Mouse (Mus musculus) cerebellum, postnatal 4 days (tissue): ENCODE results near the gene Relt.

Experiments
- DNase-seq, 2 experiments: peaks; one replicate each; pipeline ENCODE4 v3.0.0; 2022; ENCODE audit warnings: low spot score in 2 of 2, mixed read lengths in 1 of 2

The Relt gene

DNA sequence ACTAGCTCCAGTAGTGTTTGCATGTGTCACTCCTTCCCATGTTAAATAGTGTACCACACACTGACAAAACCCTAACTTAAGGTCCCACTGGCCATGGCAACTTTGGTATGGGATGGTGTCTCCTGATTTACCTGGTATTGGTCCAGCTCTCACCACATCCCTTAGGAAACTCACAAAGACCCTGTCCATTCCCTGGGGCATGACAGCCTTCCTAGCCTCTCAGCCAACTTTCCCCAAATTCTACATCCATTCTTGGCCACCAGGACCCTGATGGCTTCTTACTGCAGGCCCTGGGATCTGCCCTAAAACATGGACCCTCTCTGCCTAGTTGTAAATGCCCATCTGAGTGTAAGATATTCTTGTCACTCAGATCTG lies 18.2 kb downstream of the Relt start:
- peak in 1 of 2 experiments; percentile 11 for DNase-seq

DNA sequence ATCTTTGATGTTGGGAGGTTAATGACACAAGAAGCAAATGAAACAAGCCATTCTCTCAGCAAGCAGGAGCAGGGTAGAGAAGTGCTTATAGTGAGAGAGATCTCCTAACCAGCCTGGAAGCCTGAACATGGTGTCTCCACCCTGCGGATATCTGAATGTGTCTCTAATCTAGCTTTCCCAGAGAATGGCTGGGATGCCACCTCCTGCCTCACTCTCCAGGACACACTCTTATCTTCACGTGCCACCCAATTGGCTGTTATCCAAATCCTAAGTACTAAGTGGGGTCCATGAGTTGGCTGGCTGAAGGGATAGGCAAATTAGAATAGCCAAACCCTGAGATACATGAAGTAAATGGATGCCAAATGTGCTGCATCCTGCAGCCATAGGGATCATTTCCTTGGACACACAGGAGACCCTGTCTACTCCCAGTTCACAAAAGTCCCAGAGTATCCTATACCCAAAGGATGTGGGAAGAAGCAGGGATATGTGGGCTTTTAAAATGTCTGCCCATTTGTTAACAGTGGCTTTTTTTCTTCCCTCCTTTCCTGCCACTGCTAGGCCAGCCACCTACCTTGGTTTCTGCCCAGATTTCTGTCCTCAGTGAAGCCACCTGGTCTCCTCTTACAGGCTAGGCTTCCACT lies 18.7 kb downstream of the Relt start:
- no peak for DNase-seq

- peak in 1 of 2 experiments; percentile 3 for DNase-seq
Observed at GRCm38 (mm10) chr7:100843866-100844265, 19.4 kb downstream of the Relt start.

- DNase-seq: no peak
Observed at GRCm38 (mm10) chr7:100842175-100842574, 21.1 kb downstream of the Relt start.

DNA sequence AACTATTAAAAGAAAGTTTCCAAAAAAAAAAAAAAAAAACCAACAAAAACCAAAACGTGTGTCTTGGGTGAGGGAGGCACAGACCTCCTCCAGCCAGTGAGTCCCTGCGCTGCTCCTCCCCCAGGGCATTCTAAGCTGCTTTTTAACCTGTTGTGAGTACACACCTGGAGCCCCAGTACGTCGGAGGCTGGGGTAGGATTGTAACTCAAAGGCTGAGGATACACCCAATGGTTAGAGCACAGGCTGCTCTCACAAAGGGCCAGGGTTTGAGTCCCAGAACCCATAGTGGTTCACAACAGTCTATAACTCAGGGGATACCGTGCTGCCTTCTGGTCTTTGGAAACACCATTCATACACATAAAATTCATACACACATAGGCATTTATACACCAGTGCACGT lies 21.6 kb downstream of the Relt start:
- DNase-seq: peak in 1 of 2 experiments; percentile 19

DNA sequence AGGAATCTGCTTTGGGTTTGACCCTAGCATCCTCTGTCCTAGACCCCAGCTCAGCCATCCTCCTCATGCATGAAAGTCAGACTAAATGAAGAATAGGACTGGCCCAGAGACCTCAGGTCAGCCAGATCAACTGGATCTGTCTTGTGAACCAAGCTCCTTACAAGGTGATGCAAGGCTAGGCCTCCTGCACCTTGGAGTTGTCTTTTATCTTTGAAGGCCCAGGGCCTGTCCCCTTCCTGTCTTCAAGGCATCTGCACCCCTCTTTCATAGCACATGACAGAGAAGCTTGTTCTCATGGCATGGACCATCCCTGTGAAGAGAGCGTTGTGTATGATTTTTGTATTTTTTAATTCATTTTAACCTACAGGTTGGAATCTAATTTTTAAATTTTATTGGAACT lies 22.3 kb downstream of the Relt start:
- DNase-seq: peak in 1 of 2 experiments; percentile 2

GRCm38 (mm10) chr7:100839632-100840402 lies 23.4 kb downstream of the Relt start:
- DNase-seq: peak in 1 of 2 experiments; percentile 17

DNA sequence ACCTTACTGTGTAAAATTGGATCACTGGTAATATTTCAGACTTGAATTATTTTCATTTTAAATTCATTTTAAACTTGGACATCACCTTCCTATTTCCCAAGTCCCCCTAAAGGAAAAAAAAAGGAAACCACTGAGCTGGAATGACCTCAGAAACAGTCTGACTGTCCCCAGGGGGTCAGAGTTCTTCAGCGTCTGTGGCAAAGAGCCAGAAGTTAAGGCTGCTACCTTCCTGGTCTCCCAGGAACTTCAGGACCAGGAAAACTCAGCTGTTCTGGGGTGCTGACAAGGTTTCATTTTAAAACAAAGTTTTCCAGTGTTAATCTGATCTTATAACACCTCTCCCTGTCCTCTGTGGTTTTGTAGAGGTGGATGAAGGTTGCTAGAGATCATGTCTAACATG lies 25.5 kb downstream of the Relt start:
- DNase-seq: peak in 1 of 2 experiments; percentile 11

DNA sequence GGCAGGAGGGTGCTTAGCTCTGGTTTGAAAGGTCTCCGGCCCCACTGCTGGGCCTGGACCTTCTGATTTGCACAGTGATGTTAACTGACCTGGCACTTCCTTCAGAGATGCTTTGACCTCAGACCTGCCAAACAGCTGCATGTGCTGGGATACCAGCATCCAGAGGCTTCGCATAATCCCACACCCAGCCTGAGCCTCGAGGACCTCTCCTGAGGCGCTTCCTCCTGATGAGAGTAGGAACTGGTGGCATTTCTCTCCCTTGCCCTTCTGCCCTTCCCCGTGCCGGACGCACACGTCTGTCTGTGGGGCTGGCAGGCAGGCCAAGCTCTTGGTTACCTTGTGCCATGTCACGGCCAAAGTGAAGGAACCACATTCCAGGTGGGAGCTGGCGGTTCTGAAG lies 26.6 kb downstream of the Relt start:
- no peak for DNase-seq

- DNase-seq: no peak
Observed at GRCm38 (mm10) chr7:100835711-100836110, 27.5 kb downstream of the Relt start.

- DNase-seq: no peak
Observed at GRCm38 (mm10) chr7:100835168-100835567, 28.1 kb downstream of the Relt start.

DNA sequence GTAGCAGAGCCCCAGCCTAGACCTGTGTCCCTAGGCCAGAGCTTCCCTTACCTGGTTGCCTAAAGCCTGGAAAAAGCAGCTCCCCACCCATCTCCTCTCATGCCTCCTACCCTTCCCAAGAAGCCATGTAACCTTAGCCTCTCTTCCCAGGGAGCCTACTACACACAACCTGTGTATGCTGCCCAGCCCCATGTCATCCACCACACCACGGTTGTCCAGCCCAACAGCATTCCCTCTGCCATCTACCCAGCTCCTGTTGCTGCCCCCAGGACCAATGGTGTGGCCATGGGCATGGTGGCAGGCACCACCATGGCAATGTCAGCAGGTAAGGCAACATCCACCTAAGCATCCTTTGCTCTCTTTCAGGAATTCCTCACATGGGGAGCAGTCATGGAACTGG lies 29.4 kb downstream of the Relt start:
- DNase-seq: no peak

- DNase-seq: no peak
Observed at GRCm38 (mm10) chr7:100828549-100828948, 34.7 kb downstream of the Relt start.

- no peak for DNase-seq
Observed at GRCm38 (mm10) chr7:100824661-100825060, 38.6 kb downstream of the Relt start.

GRCm38 (mm10) chr7:100818401-100819064 lies 44.7 kb downstream of the Relt start:
- DNase-seq: no peak

DNA sequence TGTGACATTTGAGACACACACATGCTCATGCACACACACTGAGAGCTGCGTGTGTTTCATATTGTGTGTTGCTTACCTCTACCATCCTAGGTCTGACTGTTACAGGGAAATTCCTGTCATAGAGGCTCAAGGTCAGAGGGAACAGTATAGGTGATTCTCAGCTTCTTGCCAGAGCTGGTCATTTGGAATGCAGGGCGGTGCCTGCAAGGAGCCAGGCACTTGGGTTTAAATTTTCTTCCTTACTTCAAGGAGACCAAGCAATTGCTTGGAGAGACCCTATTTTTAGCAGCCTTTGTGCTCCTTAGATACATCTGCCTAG lies 45.8 kb downstream of the Relt start:
- DNase-seq: no peak

DNA sequence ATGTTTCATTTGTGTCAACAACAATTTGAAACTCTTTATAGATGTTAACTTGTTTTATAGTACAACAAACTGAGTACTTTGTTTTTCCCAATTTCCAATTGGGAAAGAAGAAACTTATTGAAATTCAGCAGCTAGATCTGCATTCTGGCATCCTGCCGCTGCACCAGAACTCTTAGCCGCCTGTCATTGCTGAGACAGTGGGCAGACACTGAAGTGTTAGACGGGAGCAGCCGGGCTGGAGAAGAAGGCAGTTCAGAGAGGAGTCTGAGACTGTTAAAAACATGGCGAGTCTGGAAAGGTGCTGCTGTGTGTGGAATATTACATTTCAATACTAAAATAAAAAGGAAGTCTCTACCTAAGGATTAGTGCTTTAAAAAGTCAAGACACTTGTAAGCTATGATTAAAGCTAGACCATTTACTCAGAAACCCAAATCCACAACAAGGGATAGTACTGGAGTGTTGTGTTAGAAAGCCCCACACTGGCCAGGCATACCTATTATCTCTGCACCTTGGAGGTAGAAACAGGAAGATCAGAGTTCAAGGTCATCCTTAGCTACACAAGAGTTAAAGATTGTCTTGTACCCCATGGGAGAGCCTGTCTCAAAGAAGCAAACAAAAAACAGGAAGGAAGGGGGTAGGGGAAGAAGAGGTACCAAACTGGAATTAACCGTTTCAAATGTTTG lies 46.3 kb downstream of the Relt start:
- DNase-seq: peak in 1 of 2 experiments; percentile 16

DNA sequence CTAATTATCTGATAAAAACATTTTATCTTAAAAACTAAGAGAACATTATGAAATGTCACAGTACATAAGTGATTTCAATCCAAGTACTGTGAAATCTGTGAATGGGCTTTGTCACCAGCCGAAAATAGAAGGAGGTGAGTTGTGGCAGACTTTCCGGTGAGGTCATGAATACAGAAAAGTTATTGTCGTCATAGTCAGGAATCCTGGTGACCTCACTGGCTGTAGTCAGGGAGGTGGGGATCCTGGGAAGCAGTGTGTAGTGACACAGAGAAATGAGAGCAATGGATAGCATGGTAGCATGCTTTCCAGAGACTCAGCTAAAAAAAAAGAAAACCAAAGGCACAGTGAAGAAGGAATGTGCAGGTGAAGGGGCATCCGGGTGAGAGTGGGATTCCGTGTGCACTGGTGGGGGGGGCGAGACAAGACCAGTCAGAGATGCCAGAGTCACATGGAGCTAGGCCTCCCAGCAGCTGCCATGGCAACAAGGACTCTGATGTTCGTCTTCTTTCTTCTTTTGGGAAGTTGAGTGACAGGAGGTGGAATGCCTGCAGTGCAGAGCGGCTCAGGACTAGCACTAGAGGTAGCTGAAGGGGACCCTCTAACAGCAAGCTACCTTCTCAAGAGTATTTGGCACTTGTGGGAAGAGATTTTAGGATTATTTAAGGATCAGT lies 47.2 kb downstream of the Relt start:
- DNase-seq: no peak

DNA sequence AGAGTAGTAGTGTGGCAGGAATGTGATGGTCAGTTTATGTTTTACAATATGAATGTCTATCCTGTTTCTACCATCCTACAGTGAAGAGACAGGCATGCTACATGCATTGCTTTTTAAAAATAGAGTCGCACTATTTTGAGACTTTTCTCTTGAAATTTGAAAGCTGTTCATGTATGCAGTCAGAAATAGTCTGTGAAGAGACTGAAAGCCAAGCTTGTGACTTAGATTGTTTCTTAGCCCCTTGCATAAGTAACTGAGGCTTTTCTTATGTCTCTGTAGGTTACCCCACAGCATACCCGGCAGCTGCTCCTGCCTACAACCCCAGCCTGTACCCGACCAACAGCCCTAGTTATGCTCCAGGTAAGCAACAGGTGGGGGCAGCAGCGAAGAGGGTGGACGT lies 50.6 kb downstream of the Relt start:
- DNase-seq: no peak

DNA sequence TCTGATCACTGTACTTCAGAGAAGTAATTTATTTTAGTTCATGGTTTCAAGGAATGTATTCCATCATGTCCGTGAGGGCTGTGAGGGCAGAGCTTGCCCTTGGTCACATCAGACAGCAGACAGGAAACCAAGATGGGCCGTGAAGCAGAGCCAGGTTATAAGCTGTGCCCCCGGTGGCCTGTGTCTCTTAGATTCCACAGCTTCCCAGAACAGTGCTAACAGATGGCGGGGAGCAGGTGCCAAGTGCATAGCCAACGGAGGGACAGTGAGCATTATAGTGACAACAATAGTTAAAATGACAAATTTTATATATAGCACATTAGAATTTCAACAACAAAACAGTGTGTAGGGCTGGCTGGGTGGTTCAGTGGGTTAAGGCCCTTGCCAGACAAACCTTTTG lies 51.3 kb downstream of the Relt start:
- peak in 1 of 2 experiments; percentile 8 for DNase-seq

GRCm38 (mm10) chr7:100805391-100805790 lies 57.9 kb downstream of the Relt start:
- DNase-seq: no peak

GRCm38 (mm10) chr7:100798810-100799209 lies 64.4 kb downstream of the Relt start:
- no peak for DNase-seq
